Mouse (Mus musculus) thymus, adult 2 months (tissue): ENCODE results near the gene Slc6a17. TPM values are rescaled to one million over a fixed set of nuclear protein-coding genes. Genes with fewer than 3 reads are reported as not detected.
A peak's percentile ranks its signal among the peaks of the same experiment; 100 is the strongest.

Experiments
- DNase-seq: peaks from one replicate; pipeline ENCODE4 v3.0.0; 2021
- H3K27ac ChIP-seq: fragments of 200-500 bp; 2 replicates; pipeline ENCODE4 v1.5.1; 2012; ENCODE audit warnings: low read length, control low read depth; ENCODE audit not compliant: control insufficient read depth, insufficient read depth
- H3K27me3 ChIP-seq: fragments of 200-500 bp; 2 replicates; pipeline ENCODE4 v1.6.1; 2012; ENCODE audit warnings: mild to moderate bottlenecking, low read length, moderate library complexity, mixed read lengths; ENCODE audit not compliant: control insufficient read depth, insufficient read depth
- H3K36me3 ChIP-seq: fragments of 200-500 bp; 2 replicates; pipeline ENCODE4 v1.6.1; 2012; ENCODE audit warnings: mild to moderate bottlenecking, low read length, moderate library complexity; ENCODE audit not compliant: control insufficient read depth, insufficient read depth
- H3K4me1 ChIP-seq: fragments of 200-500 bp; replicated peaks from 2 replicates; pipeline ENCODE4 v1.6.1; 2012; ENCODE audit warnings: low read length; ENCODE audit not compliant: control insufficient read depth, insufficient read depth
- H3K4me3 ChIP-seq: fragments of 200-500 bp; 2 replicates; pipeline ENCODE4 v1.5.1; 2012; ENCODE audit warnings: mild to moderate bottlenecking, low read length, control low read depth, moderate library complexity; ENCODE audit not compliant: control insufficient read depth, insufficient read depth
- CTCF ChIP-seq: fragments of 200-500 bp; IDR thresholded peaks from 2 replicates; pipeline ENCODE4 v1.5.1; 2012; ENCODE audit warnings: mild to moderate bottlenecking, control low read depth, low read length, moderate library complexity, borderline replicate concordance; ENCODE audit not compliant: control insufficient read depth, poor library complexity, insufficient read depth; ENCODE audit errors: extremely low read depth
- POLR2A ChIP-seq: fragments of 200-500 bp; IDR thresholded peaks from 2 replicates; pipeline ENCODE4 v1.6.1; 2012; ENCODE audit warnings: mild to moderate bottlenecking, low read length, control low read depth, moderate library complexity; ENCODE audit not compliant: control insufficient read depth, poor library complexity, insufficient read depth; ENCODE audit errors: extremely low read depth
- WGBS: fragments of 180-500 bp; shearing (Covaris S2); methylation state at CpG from one replicate; pipeline ENCODE4 v1.1.7; 2018; 5-methylcytosine and 5-hydroxymethylcytosine counted together
- polyA plus RNA-seq: library from polyadenylated mRNA; depleted of rRNA; stranded (reverse); fragments of >200 nt; gene quantifications from 2 replicates; pipeline ENCODE4 v1.2.3, GENCODE M21; 2012

Gene Slc6a17
- polyA plus RNA-seq, 1 experiment, result 0.53 TPM

- no peak overlapping the region for H3K4me3 ChIP-seq
- TF ChIP-seq POLR2A (no peak), CTCF (no peak)
- H3K27ac ChIP-seq, result no peak overlapping the region
- WGBS, result 36% methylated on average over 3 of the region's 3 CpGs
- no peaks in the 10 kb centered on the region for H3K36me3 ChIP-seq
- no peaks in the 10 kb centered on the region for H3K27me3 ChIP-seq
- no peaks in the 10 kb centered on the region for H3K4me1 ChIP-seq
- DNase-seq, result no peak
Observed at GRCm38 (mm10) chr3:107480660-107481059, 37.2 kb downstream of the Slc6a17 start.

- TF ChIP-seq CTCF (peak; percentile 80; the same call in 1 of the 2 replicates), POLR2A (no peak)
- 32% methylated on average over 6 of the region's 6 CpGs for WGBS
- Histone ChIP-seq H3K4me3 (no peak overlapping the region), H3K4me1 (no peaks in the 10 kb centered on the region), H3K27me3 (no peaks in the 10 kb centered on the region), H3K36me3 (no peaks in the 10 kb centered on the region), H3K27ac (no peak overlapping the region)
- DNase-seq, result no peak
Observed at GRCm38 (mm10) chr3:107472198-107472597, 45.6 kb downstream of the Slc6a17 start.

- DNase-seq, result no peak
- Histone ChIP-seq H3K4me3 (no peak overlapping the region), H3K27ac (no peak overlapping the region), H3K4me1 (no peaks in the 10 kb centered on the region), H3K36me3 (no peaks in the 10 kb centered on the region), H3K27me3 (no peaks in the 10 kb centered on the region)
- TF ChIP-seq POLR2A (no peak), CTCF (no peak)
- 86% methylated on average over 4 of the region's 4 CpGs for WGBS
Observed at GRCm38 (mm10) chr3:107469059-107469458, 48.8 kb downstream of the Slc6a17 start.

- Histone ChIP-seq H3K27ac (no peak overlapping the region), H3K27me3 (no peaks in the 10 kb centered on the region), H3K4me1 (no peaks in the 10 kb centered on the region), H3K36me3 (no peaks in the 10 kb centered on the region), H3K4me3 (no peak overlapping the region)
- no peak for TF ChIP-seq CTCF
- DNase-seq, result no peak
- WGBS, result 70% methylated on average over 11 of the region's 11 CpGs
Observed at GRCm38 (mm10) chr3:107468106-107468505, 49.7 kb downstream of the Slc6a17 start.

- H3K36me3 ChIP-seq, result no peaks in the 10 kb centered on the region
- no peaks in the 10 kb centered on the region for H3K4me1 ChIP-seq
- TF ChIP-seq POLR2A (no peak), CTCF (peak; percentile 46; the same call in 1 of the 2 replicates)
- H3K27me3 ChIP-seq, result no peaks in the 10 kb centered on the region
- peak; percentile 69 for DNase-seq
- 3% methylated on average over 6 of the region's 6 CpGs for WGBS
- H3K4me3 ChIP-seq, result no peak overlapping the region
- no peak overlapping the region for H3K27ac ChIP-seq
Observed at GRCm38 (mm10) chr3:107466577-107466976, 51.2 kb downstream of the Slc6a17 start.

GRCm38 (mm10) chr3:107462160-107462559, 55.7 kb downstream of the Slc6a17 start:
- peak; percentile 77; the same call in 1 of the 2 replicates for TF ChIP-seq CTCF
- TF ChIP-seq POLR2A, result no peak
- no peaks in the 10 kb centered on the region for H3K4me1 ChIP-seq
- H3K27ac ChIP-seq, result no peak overlapping the region
- peak; percentile 68 for DNase-seq
- no peaks in the 10 kb centered on the region for H3K36me3 ChIP-seq
- peaks cover 11% of the 10 kb centered on the region; the same call in 1 of the 2 replicates for H3K27me3 ChIP-seq
- 28% methylated on average over 5 of the region's 5 CpGs for WGBS
- no peak overlapping the region for H3K4me3 ChIP-seq

GRCm38 (mm10) chr3:107459773-107460431, 57.9 kb downstream of the Slc6a17 start:
- H3K27ac ChIP-seq, result no peak overlapping the region
- WGBS, result 2% methylated on average over 68 of the region's 69 CpGs
- no peaks in the 10 kb centered on the region for H3K4me1 ChIP-seq
- no peak for DNase-seq
- peaks cover 11% of the 10 kb centered on the region; the same call in 1 of the 2 replicates for H3K27me3 ChIP-seq
- H3K4me3 ChIP-seq, result no peak overlapping the region
- no peaks in the 10 kb centered on the region for H3K36me3 ChIP-seq
- TF ChIP-seq POLR2A (no peak), CTCF (no peak)
